Mouse (Mus musculus) kidney, adult 11 months (tissue): Measurements from ENCODE around the gene Ccdc12.
A peak's percentile ranks its signal among the peaks of the same experiment; 100 is the strongest.

Experiments
- DNase-seq: peaks from one replicate; pipeline ENCODE4 v3.0.0; 2022

The Ccdc12 gene

DNA sequence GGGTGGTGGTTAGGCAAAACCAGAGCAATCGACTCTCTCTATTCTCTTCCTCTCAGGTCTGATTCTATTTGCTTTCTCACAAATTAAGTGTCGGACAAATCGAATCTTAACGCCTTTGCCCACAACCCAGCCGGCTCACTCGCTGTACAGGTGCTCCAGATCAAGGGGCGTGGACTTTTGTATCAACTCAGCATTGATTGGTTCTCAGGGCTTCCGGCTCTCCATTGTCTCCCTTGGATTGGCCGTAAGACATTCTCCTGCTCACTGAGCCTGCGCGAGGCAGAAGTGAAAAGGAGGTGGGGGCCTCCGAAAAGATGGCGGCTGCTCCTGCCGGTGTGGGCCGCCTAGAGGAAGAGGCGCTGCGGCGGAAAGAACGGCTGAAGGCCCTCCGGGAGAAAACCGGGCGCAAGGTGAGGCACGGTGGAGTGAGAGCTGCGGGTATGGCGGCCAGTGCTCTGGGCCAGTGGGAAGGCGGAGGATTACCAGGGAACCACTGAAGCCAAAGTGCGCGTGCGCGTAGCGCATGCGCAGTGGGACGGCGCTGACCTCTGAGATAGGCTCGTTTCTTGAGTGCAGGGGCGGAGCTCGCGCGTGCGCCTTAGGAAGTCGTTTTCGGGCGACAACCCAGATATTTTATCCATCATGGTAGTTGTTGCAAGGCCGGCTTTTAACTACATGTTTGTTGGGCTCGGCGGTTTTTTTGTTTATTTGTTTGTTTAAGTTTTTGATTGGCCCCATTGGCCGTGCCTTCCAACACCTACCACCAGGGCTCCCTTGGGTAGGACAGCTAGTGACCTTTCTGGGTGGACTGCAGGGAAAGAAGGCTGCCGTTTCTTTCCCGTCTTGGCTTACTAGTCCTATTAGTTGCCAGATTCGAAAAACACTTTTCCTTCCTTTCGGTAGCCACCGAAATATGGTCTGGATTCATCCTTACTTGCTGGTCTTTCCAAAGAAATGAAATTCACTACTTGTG lies at the start of gene Ccdc12:
Gene Ccdc12, plus strand, starts transcription at position 255 of the 973 bp plus-strand sequence.
- peak; percentile 98 for DNase-seq

DNA sequence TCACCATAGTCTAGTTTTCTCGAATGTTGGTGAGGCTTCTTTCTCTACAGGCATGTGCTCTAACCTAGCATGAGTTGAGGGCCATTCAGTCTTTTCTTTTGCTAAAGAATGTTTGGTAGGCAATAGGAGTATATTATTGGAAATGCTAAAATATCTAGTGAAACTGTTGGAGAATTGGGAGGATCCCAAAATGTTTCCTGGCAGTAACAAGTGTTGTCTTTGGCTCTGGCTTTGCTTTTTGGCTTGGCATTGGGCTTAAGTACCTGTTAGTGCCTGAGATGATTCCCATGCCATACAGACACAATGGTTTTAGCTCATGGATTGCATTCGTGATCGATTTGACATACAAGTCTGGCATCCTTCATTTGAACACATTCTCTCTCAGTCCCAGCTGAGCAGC lies 44.8 kb upstream of the Ccdc12 start:
- no peak for DNase-seq

DNA sequence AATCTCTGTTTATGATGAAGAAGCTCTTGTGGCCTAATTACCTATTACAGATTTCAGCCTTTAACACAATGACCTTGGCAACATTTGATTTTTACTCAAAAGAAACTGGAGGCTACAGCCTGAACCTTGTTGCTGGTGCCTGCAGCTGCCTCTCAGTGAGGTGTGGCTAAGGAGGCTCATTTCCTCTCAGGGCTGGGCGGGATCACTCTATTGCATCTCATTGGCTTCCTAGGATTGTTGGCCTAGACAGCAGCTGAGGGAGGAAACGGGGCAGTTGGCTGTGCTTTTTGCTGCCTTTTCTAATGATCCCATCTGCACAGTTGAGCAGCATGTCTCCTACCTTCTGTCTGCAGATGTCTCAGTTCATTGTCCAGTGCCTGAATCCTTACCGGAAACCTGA lies 39.2 kb upstream of the Ccdc12 start:
- DNase-seq: no peak

DNA sequence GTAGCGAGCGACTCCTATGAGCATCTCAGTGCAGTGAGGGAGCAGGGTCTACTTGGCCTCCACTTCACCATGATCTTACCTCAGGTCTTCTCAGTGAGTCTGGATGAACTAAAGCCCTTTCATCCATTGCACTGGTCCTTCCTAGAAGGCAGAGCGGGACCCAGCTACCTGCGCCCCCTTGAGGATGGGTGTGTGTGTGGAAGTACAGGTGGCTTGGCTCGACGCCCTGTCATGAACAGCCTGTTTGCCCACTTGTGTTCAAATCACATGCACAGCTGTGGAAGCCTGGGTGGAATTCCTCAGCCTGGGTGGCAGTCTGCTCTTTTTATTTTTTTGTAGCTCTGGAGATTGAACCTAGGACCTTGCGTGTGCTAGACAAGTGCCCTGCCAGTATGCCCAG lies 36.1 kb upstream of the Ccdc12 start:
- DNase-seq: no peak

DNA sequence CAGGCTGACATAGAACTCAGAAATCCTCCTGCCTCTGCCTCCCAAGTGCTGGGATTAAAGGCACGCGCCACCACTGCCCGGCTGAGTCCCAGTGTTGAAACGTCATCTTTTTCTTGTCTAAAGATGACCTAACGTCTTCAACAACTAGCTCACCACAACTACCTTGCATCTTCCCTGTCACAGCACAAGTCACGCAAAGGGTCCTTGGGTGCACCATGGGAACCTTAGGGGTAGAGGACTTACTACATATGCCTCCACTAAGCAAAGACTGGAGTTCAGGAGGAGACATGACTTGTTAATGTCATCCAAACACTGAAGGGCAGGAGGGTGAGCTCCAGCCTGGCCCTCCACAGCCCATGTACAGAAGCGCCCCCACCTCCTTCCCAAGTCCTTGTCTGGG lies 35.6 kb upstream of the Ccdc12 start:
- no peak for DNase-seq

DNA sequence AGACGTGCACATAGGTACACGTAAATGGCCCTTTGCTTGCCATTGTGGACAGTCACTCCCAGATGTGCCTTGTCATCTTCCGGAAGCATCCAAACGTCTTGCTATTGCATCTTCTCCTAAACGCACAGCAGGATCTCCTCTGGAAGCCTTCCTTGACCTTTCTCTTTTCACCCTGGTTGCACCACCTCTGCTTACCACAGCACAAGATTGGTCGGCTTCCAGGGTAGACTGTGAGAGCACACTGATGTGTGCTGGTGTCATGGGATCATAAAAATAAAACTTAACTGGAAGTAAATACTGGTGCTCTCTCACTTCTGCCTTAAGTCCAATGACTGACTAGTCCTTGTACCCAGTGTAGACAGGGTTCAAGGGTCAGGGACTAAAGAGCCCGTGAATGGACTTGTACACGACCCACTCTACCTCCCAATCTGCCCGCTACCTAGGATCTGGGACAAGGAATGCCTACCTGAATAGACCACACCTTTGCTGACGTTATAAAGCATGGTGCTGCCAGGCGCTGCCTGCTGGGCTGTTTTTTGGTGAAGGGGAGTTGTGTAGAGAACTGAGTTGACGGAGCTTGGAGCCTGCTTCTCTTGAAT lies 33.6 kb upstream of the Ccdc12 start:
- no peak for DNase-seq

DNA sequence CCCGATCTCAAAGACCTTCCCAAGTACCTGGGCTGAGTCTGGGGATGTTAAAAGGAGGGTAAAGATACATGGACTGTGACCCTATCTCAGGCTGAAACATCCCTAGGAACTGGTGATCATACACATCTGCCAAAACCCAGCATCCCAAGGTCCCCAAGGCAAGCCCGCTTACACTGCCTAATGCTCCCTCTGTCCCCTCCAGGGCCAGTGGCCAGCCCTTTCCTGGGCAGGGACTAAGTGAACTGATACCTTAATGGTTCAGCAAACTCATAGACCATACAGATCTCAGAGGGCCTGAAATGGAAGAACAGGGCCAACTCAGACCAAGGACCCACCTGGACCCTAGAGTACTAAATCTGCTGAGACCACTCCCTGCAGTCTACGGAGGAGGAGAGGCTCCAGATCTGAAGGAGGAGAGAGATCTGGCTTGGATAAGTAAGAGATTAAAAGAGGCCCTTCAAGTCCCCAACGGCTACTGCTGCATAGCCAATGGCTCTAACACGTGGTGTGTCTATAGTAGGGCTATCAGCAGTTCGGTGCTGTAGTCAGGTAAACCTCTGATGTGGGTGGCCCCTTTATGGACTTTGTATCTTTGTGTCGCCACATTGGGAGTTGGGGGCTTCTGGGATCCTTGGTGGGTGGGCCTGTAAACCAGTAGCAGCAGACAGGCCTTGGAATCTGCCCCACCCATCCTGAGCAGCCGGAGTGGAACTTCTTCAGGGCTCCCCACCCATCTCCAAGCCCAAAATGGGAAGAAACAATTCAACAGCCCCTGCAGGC lies 32.7 kb upstream of the Ccdc12 start:
- no peak for DNase-seq

DNA sequence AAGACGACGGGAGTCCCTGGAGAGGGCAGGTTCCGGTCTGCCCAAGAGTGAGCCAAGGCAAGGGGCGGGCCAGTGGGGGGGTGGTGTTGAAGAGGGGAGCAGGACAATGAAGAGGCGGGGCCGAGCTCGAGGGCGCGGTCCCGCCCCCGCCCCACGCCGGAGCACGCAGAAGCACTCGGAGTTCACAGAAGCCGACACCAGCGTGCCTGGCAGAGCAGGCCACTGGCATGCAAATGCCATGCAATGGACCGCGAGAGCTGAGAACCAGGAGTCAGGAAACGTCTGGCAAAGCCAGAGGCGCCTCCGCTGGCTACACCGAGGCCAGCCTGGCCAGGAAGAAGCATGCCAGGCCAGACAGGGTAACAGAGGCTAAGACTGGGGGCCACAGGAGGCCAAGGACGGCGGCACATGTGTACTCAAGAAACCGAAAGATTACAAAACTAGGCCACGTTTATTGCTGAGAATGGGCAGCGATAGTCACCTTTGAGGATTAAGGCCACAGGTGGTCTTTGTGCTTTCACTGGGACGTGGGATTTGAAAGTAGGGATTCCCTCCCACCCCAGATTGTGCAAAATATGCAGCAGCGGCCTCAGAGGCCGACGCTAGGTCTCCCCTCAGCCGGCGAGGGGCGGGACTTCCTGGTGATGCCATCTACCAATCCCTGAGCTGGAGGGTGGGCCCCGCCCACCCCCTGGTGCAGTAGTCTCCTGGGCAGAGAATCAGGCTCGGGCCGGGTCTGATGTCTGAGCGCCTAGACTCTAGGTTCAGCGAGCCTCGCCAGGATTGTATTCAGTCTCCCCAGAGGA lies 31.7 kb upstream of the Ccdc12 start, which contains the start of gene Nradd:
Gene Nradd, minus strand, starts transcription at position 92 of the 806 bp plus-strand sequence.
- DNase-seq: peak; percentile 88

DNA sequence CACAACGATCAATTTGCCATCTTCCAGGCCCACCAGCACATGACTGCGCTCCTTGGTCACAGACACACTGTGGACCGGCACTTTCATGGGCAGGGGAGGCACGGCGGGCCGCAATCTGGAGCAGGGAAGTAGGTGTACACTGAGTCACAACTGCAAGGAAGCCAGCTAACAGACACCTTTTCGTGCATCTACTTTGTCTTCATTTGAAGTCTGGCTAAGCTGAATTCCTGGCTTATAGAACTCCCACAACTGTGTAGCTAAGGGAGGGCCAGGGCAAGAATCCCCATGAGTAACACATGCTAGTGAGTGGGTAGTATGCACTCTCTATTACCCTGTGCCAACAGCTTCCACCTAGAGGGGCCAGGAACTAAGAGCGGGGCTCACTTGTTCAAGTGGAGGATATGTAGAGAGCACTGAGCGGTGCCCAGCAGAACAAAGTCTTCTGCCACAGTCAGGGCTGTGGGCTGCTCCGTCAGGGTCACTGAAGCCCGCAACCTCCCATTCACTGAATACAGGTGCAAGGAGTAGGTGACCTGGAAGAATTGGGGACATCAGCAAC lies 30.9 kb upstream of the Ccdc12 start:
- no peak for DNase-seq

DNA sequence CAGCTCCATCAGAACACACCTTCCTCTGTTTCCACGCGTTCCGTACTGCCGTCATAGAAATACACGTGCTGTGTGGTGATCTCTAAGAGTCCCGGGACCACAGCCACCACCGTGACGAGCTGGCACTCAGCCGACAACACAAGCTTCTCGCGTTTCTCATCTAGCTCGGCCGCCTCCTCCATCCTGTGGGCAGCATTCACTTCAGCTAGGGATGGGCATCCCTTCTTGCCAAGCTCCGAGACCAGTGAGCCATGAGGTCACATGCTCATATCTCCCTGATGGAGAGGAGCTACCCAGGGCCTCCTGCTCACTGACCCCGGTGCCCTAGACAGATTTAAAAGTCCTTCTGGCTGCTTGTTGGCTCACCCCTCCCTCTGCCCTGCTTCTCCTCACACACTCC lies 26.1 kb upstream of the Ccdc12 start:
- DNase-seq: peak; percentile 82

DNA sequence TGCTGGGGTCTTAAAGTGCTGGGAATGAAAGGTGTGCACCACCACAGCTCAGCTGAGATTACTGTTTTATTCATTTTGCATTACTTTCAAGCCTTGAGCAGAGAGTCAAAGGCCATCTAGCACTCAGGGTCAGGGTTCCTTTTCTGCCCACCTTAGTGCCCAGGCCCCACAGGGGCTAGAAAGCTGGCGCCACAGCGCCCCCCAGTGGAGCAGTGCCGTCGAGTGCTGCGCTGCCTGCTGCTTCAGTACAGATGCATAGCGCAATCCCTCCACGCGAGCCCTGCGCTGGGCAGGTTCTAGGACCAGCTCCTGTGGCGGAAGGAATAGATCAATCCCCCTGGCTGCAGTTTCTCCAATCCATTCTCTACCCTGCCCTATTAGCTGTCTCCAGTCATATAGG lies 25.1 kb upstream of the Ccdc12 start:
- peak; percentile 28 for DNase-seq

DNA sequence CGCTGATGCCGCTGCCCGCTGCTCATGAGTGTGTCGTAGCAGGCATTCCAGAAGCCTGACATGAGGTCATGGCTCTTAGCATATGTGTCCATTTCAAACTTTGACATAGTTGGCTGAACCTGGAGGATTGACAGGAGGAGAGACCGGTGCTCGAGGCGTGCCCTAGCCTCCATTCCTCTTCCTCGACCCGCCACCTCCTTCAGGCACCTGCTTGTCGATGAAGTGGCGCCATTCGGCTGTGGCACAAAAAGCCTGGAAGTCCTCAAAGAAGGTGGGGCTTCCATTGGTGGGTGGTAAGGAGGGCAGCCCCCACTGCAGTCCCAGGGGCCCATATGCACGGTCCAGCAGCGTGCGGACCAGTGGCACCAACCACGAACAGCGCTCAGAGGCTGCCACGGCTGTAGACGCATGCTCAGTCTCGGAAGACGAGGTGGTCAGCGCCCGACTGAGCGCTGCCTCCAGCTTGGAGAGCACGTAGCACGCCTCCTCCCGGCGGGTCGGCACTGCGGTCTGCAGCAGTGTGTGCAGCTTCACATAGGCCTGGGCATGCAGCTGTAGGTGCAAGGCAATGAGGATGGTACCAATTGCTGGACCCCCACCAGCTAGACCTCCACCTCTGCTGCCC lies 24.5 kb upstream of the Ccdc12 start:
- DNase-seq: peak; percentile 5

DNA sequence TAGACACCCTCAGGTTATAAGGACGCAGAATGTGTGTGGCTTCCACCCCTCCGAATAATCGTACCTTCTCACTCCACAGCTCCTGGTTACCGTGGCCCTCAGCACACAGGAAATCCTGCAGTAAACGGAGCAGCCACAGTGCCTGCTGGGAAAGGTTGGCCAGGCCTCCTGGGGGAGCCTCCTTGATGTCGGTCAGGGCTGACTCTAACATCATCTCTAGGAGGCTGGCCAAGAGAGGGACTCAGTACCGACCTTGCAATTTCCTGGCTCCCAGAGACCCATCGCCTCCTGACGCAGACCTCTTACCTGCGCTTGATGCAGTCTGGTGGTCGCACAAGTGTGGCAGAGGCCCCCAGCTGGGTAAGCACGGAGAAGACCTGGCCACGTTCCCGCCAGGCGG lies 23.6 kb upstream of the Ccdc12 start:
- DNase-seq: peak; percentile 2

DNA sequence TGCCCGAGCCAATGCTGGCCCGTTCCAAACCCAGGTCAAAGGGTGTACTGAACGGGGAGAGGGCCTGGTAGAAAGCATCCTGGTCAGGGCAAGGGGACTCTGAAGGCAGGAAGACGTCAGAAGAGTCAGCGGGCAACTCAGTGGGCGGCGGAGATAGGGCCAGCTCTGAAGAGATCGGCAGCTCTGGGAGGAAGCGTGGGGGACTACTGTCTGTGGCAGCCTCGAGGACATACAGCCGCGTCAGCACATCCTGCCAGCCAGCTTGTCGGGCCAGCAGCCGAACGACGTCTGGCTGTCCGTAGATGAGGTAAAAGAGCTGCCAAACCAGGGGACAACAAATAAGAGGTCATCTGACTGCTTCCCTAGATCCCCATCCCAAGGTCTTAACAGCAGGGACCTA lies 22.4 kb upstream of the Ccdc12 start:
- DNase-seq: peak; percentile 2

DNA sequence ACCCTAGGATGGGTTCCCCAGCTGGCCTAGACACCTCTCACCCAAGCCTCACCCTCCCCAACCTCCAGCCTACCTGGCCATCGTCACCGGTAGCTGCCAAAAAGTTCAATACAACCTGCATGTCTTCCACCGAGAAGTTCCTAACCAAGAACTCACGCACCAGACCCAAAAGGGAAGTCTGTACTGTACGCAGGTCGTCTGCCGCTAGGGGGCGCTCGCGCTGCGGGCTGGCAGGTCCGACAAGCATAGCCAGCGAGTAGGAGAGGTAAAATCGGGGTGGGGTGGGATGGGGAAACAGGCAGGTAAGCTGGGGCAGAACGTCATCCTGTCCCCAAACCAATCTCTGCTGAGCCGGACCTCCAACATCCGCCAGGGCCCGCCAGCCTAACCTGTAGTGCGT lies 21.1 kb upstream of the Ccdc12 start:
- peak; percentile 75 for DNase-seq

DNA sequence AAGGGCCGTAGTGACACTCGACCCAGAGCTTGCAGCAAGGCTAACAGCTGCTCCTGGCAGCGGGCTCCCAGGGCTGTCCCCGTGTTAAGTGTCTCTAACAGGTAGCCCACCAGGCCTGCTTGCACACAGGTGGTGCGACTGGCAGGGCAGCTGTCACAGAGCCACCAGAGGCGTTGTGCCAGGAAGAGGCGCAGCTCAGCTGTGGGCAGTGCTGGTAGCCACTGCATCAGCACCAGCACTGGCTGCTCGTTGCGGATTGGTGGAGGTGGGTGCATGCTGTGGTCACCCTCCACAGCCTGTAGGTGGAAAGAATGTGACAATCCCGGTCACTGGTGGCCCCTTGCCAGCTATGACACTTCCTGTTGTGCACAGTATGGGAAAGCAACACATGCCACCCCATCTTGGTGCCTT lies 17.7 kb upstream of the Ccdc12 start:
- DNase-seq: no peak

DNA sequence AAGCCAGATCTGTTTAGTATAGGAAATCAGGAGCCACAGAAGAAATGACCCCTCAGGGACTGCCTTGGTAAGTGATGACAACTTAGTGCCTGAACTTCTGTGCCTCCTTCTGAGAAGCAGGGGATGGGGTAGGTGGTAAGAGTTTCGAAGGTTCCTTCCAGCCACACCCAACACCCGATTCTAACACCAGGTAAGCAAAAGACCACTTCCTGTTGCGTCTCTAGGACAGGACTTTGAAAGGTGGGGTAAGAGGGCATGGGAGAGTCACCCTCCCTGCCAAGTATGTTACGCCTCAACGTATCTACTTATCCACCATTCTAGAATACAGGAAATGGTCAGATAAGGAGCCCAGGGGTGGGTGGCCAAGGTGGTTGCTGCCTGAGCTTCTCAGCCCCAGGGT lies 15.3 kb upstream of the Ccdc12 start:
- no peak for DNase-seq

DNA sequence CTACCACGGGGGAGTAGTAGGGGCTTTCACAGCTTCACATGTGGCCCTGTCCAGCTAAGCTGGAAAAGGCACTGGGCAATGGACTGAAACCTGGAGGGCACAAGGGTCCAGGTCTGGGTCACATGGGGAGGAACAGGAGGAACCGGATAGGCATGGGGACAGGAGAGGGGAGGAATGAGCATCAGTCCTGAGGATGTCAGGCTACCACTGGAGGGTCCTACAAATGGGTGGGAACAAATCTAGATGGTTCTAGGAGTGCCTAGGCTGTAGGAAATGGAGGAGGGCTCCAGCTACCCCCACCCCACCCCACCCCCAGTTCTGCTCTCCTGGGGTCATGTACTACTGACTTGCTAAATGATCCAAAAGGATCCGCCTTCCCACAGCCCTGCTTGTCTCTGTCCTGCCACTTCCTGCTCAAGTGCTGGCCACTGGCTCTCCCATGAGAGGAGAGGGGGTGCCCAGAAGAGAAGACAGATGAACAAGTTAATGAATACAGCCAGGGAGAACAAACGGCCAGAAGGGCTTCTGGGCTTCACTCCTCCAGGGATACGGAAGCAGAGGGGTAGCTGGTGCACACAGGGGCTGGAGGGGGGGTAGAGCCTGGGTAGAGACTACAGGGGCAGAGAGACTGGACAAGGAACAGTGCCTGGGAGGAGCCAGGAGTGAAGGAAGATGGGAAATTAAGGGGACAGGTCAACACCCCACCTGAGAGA lies 13.3 kb upstream of the Ccdc12 start:
- DNase-seq: peak; percentile 57

DNA sequence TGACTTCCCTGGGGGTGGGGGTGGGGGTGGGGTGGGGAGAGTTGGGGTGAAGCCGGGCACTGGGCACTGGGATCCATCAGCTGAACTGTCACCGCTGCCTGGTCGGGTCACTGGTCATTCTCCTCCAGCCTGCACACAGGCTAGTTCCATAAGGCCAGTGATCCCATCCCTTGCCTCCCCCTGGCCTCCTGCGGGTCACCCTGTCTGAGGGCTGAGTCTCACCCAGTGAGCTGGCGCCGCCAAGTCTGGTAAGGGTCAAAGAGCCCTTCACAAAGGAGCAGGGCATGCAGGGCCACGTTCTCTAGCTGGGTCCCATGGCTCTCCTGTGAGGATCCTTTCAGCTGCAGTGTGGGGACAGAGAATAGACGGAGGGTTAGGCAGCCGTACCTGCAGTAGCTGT lies 12.5 kb upstream of the Ccdc12 start:
- peak; percentile 80 for DNase-seq

DNA sequence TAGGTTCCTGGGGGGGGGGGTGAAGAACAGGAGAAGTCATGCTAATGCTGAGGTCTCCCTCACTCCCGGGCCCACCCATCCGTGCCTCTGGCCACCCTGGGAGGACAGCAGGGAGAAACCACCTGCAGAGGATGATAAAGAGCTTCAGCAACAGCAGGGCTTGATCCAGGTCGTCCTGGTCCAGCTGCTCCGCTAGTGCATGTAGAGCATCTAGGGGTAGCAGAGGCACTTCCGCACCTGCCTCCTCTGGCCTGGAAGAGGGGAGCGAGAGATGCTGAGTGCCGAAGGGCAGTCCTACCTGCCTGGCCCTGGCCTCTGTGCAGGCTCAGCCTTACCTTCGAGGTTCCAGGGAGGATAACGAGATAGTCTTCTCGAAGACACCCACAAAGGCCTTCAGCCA lies 12.0 kb upstream of the Ccdc12 start:
- DNase-seq: no peak

DNA sequence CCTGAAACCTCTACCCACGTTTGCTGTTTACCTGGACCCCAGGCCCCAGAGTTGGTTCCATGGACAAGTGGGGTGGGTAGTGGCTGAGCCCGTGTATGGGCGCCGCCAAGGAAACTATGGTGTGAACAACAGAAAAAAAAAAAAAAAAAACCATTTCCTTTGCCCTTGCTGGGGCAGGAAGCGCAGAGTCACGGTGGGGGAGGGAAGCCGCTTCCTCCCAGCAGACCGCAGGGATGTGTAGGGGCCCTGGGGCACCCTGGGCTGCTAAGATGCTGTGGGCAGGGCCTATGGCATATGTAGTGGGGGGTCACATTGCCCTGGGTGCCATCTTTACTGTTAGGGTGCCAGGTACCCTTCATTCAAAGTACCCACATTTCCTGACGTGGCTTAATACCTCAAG lies 11.1 kb upstream of the Ccdc12 start:
- no peak for DNase-seq
